Mouse (Mus musculus) ES-Bruce4 (cell line): Measurements from ENCODE around the gene Gm20219.

ENCODE experiments used
- CTCF ChIP-seq: IDR thresholded peaks from one replicate; pipeline ENCODE4 v1.8.1; 2011; ENCODE audit warnings: low read depth, low read length
- POLR2A ChIP-seq: IDR thresholded peaks from one replicate; pipeline ENCODE4 v1.8.1; 2011; ENCODE audit warnings: low read length; ENCODE audit not compliant: insufficient read depth

DNA sequence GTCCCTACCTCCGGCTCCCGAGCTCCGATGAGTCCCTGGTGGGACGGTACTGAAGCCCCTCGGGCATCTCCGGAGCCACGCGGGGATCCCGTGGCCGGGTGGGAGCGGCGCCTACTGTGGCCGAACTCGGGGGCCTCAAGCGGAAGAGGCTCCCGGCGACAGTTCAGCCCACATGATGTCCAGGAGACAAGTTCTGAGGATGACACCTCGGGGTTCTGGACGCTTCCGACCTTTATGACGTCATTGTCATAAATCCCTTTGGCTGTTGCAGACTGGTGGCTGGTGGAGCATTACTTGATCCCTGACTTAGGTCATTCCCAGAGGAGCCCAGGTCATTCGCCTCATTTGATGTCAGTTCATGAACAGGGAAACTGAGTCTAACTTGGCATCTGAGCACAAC lies 41.9 kb downstream of the Gm20219 start, which contains the start of gene Znrf4:
- no peak for TF ChIP-seq CTCF
- TF ChIP-seq POLR2A, result no peak
